Mouse (Mus musculus): Measurements from ENCODE around the gene Eif2ak3.

The Eif2ak3 gene

DNA sequence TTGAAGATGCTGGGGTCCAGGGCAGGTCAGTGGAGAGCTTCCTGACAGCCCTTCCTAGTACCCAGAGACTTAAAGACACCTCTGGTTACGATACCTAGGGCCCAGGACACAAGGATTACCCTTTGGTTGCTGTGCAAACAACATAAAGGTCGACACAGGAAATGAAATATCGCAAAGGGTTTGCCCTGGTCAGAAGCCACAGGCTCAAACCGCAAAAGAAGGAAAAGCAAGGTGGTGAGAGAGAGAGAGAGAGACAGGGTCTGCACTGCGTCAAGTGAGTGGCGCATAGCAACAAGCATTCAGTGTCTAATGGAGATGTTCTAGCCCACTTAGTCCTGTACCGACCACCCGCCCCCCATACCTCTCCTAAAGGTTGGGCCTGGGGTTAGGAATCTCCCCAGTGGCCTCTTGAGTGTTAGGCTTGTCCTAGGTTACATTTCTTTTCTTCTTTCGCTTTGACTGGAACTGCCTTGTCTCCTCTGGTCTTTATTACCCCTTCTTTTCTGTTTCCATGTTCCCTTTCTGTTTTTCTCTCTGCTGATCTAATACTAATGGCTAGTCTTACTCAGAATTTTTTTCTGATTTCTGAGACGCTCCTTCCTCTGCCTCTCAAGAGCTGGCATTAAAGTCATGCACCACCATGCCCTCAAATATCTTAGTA, 13.0 kb upstream of the Eif2ak3 start:
- DNase-seq (ENCODE audit: low read depth): no peak

GRCm38 (mm10) chr6:70837297-70837696, 7.0 kb upstream of the Eif2ak3 start:
- DNase-seq (ENCODE audit: low read depth): no peak

DNA sequence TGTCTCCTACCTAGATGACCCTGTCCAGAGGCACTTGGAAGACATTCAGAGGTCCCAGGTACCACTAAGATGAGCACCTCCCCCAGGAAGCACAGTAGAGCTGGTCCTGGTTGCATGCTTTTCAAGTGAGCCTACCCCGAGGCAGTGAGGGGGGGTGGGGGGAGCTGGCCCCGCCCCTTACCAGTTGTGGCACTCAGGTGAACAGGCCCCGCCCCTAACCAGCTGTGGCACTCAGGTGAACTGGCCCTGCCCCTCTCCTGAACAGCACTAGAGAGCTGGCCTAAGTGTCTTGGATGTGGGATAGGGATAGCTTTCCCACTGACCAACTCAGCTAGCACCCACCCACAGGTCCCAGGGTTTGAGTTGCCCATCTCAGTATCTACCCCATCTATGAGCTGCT, 5.8 kb upstream of the Eif2ak3 start:
- DNase-seq (ENCODE audit: low read depth): no peak

GRCm38 (mm10) chr6:70840281-70840680, 4.0 kb upstream of the Eif2ak3 start:
- no peak for DNase-seq (ENCODE audit: low read depth)

GRCm38 (mm10) chr6:70842991-70843390, 1.3 kb upstream of the Eif2ak3 start:
- DNase-seq (ENCODE audit: low read depth): no peak

DNA sequence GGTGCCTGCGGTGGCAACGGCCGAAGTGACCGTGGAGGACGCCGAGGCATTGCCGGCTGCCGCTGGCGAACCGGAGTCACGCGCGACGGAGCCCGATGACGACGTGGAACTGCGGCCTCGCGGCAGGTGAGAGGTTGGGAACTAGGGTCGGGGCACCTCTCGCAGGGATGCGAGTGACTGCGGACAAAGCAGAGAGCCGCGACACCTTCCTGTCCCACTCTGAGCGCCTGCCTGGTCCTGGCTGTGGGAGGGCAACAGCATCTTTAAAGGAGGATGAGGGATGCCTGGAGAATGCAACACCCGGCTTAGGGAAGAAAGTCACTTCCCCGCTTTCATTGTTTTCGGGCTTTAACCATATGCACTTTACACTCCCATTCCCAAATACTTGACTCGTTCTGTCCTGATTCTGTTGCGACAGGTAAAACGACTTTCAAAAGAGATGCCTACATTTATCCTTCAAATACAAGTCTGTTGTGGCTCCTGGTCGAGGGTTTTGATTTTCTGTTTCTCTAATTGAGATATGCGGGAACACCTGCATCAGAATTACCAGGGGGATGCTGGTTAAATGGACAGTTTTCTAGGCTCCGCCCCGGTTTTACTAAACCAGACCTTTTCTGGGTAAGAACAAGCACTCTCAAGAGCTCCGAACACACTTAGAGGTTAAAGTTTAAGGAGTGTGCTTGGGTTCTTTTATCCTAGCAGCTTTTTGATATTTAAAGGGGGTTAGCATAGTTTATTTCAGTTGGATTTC, 756 bp downstream of the Eif2ak3 start:
- no peak for DNase-seq (ENCODE audit: low read depth)

DNA sequence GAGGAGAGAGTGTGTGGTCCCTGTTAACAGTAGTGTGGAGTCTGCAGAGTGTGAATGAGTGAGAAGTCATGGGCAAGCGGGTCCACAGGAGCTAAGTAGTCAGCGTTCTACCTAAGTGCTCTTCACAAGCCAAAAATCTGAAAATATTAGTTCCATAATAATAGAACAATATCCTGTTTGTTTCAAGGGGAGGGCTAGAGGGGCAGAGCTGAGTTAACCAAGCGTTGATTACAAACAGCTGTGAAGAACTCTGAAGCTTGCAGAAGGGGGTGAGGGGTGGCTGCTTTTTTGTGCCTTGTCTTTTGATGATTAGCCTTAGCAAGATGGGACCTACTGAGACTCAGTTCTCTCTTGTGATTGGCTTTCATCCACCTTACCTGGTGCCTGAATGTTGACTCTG, 3.1 kb downstream of the Eif2ak3 start:
- no peak for DNase-seq (ENCODE audit: low read depth)

DNA sequence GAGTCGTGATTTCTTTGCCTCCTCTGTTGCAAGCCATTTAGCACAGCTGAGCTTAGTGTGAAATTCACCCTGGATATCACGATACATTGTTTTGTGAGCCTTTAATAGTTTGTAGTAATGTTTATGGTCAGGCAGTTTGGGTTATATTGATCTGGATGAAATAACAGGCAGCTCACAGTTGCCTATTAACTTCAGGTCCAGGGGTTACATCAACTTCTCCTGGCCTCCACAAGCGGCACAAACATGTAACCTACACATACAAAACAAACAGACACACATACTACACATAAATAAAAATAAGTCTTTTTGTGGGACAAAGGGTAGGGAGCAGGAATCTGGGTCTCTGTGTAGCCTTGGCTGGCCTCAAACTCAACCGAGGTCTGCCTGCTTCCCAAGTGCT, 9.1 kb downstream of the Eif2ak3 start:
- DNase-seq (ENCODE audit: low read depth): no peak

DNA sequence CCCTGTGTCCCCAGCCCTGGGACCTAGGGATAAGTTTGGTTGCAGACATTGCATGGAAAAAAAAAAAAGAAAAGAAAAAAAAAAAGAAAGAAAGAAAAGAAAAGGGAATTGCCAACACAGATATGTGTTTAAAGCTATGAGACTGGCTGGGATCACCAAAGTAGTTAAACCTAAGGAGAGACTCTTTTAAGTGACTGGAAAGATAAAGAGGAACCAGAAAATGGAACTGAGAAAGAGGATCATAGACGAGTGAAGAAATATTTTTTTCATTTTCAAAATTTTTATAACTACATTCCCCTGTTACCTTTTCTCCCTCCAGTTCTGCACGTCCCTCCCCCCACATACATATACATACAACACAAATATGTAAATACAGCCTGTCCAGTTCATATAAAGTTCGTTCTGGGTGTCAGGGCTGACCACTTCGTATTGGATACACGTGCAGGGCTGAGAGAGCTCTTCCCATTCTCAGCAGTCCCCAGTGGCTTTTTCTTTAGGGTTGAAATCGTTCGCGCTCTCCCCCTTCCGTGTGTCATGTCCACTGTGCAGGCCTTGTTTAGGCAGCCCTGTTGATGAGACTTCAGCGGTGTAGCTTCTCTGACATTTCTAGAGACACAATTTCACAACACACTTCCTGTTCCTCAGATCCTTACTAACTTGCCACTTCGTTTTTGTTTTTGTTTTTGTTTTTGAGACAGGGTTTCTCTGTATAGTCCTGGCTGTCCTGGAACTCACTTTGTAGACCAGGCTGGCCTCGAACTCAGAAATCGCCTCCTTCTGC, 11.4 kb downstream of the Eif2ak3 start:
- no peak for DNase-seq (ENCODE audit: low read depth)

GRCm38 (mm10) chr6:70862726-70863125, 18.4 kb downstream of the Eif2ak3 start:
- no peak for DNase-seq (ENCODE audit: low read depth)

DNA sequence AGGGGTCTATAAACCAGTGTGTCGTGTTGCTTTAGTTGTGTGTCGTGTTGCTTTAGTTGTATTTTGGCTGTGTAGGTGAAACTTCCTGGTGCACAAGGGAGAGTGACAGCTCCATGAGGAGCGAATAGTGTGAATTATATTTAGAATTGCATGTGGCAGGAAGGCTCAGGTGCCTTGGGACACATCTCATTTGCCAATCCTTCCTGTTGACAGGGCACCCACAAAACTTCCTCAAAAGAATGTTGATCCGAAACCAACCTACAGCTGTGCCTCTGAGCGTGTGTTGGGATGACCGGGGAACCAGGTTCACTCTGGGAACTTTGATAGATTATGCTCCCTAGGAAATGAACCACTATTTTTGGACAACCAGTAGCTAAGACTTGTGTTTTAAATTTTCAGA, 20.0 kb downstream of the Eif2ak3 start:
- no peak for DNase-seq (ENCODE audit: low read depth)

DNA sequence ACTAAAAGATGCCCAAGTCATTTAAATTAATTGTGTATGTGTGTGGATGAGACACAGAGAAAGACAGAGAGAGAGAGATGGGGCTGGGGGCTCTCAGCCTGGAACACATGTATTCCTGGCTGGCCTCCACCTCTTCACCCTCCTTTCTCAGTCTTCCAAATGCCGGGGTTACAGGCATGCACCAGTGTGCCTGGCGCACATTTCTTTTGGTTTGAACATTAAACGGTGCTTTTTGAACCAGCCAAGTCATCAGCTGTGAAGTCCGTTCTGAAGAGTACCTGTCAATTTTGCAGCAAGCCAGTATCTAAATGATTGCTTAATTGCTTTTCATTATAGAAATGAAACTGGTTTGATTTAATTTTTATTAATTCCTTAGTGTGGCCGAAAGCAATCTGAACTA, 22.4 kb downstream of the Eif2ak3 start:
- DNase-seq (ENCODE audit: low read depth): no peak

DNA sequence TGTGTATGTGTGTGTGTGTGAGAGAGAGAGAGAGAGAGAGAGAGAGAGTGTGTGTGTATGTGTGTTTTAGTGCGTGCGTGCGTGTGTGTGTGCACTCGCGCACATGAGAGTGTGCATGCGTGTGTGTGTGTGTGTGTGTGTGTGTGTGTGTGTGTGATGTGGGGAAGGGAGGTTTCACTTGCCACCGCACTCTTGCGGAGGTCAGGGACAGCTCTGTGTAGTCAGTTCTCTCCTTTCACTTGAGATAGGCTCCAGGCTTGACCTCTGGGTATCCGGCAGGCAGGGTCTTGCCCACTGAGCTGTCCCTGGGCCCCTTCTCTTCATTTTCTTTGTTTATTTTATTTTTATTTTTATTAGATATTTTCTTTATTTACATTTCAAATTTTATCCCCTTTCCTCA, 23.0 kb downstream of the Eif2ak3 start:
- DNase-seq (ENCODE audit: low read depth): no peak

GRCm38 (mm10) chr6:70871511-70871980, 27.2 kb downstream of the Eif2ak3 start:
- DNase-seq (ENCODE audit: low read depth): no peak

DNA sequence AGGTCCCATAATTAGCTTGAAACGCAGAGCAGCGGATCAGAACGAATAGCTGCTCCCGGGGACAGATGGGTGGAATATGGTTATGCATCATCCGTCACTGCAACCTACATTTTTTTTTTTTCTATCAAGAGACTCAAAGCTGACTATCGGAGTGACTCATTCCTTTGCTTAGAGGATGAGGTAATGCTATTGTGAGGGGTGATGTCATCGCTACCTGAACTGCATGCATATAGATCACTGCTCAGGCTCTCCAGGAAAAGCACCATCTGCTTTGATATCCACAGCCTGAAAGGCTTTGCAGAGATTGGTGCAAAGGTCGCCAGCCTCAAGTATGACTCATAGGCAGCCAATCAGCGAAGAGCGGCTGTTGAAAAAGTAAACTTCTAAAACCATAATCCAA, 27.8 kb downstream of the Eif2ak3 start:
- peak; percentile 40 for DNase-seq (ENCODE audit: low read depth)

DNA sequence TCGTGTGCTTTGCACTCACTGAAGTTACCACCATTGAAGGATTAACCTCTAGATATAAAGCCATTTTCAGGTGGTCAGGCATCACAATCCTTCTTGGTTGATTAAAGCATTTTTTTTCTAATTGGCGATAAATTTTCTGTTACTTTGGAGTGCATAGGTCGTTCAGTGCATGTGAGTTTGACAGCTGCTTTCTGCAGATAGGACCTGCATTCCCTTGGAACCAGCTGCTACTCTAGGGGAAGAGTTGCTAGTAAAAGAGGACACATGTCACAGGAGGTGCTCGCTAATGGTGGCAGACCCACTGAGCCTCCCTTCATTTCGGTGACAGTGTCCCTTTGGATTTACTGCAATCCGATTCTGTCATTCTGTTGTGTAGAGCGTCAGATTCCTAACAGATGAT, 28.3 kb downstream of the Eif2ak3 start:
- DNase-seq (ENCODE audit: low read depth): no peak

GRCm38 (mm10) chr6:70874035-70874775, 29.9 kb downstream of the Eif2ak3 start:
- no peak for DNase-seq (ENCODE audit: low read depth)

- no peak for DNase-seq (ENCODE audit: low read depth)
These were observed 30.7 kb downstream of the Eif2ak3 start for GRCm38 (mm10) chr6:70875017-70875416.

GRCm38 (mm10) chr6:70880714-70881304, 36.5 kb downstream of the Eif2ak3 start:
- DNase-seq (ENCODE audit: low read depth): peak; percentile 78

DNA sequence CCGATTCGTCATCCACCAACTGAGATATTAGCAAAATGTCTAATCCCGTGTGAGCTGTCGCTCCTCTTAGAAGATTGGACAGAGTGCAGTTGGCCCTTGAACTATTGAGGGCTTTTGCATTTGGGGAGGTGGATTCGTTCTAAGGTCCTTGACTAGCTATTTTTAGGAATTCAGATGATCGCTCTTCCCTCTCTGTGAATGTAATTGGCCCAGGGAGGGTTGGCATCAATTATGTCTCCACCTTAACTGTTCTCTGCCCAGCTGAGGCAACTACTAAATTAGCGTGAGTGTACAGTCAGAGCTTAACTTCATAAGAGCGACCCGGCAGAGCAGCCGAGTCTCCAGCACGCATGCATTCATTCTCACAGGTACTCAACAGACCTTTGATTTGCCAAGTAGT, 43.7 kb downstream of the Eif2ak3 start:
- DNase-seq (ENCODE audit: low read depth): no peak

DNA sequence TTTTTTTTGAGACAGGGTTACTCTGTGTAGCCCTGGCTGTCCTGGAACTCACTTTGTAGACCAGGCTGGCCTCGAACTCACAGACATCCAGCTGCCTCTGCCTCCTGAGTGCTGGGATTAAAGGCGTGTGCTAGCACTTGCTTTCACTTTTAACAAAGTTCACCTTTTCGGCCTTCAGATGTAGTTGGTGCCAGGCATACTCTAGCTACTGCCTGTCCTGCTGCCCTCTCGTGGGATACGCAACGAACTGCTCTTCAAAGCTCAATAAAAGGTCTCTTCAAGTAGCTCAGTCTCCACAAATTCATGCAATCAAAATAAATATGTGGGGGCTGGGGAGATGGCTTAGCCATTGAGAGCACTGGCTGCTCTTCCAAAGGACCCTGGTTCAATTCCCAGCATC, 53.9 kb downstream of the Eif2ak3 start:
- DNase-seq (ENCODE audit: low read depth): no peak

DNA sequence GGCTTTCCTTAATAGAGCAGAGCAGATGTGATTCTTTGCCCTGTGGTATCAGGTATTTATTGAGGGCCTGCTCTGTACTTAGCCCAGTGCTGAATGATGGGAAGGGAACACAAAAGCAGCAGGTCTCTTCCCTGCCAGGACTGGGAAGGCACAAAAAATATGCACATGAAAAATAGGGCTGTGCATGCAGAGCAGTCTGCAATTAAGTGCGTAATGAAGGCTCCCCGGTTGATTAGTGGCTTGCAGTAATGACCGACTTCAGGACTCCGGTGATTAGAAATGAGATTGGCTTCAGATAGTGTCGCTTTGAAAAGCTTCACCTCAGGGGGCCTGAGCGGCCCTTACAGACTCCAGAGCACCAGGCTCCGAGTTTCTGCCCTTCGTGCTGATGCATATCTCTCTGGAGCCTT, 55.3 kb downstream of the Eif2ak3 start:
- DNase-seq (ENCODE audit: low read depth): no peak

All from c-Kit-positive CD71-negative TER-119-negative erythroid progenitor cells, embryonic 14.5 days (primary cell).